Mouse (Mus musculus) stomach, postnatal 0 days (tissue): Measurements from ENCODE around the gene Esam.

Experiments
- CTCF ChIP-seq: IDR thresholded peaks from 2 replicates; pipeline ENCODE4 v1.5.1; 2016; ENCODE audit warnings: antibody characterized with exemption, low read depth, mild to moderate bottlenecking, moderate library complexity
- EP300 ChIP-seq: optimal IDR thresholded peaks from 2 replicates; pipeline ENCODE3; 2016; ENCODE audit warnings: antibody characterized with exemption

- no peak for TF ChIP-seq CTCF
- no peak for TF ChIP-seq EP300
Measured at GRCm38 (mm10) chr9:37560617-37561016, 32.7 kb downstream of the Esam start.
